Mouse (Mus musculus) yolk sac, embryonic 10.5 days (tissue): ENCODE results near the gene Kremen1.

Experiments
- DNase-seq: peaks from one replicate; pipeline ENCODE4 v3.0.0-alpha.2; 2017; ENCODE audit warnings: low spot score

Kremen1 gene

GRCm38 (mm10) chr11:5265764-5266163, 4.4 kb upstream of the Kremen1 start:
- no peak for DNase-seq

GRCm38 (mm10) chr11:5263078-5263730, 1.8 kb upstream of the Kremen1 start:
- no peak for DNase-seq

GRCm38 (mm10) chr11:5260942-5261459, 357 bp downstream of the Kremen1 start:
- DNase-seq: no peak

- no peak for DNase-seq
These were observed 1.3 kb downstream of the Kremen1 start for GRCm38 (mm10) chr11:5259944-5260598.

- DNase-seq: no peak
These were observed 3.3 kb downstream of the Kremen1 start for GRCm38 (mm10) chr11:5258036-5258435.

- DNase-seq: no peak
These were observed 4.1 kb downstream of the Kremen1 start for GRCm38 (mm10) chr11:5257151-5257862.

GRCm38 (mm10) chr11:5255509-5256014, 5.8 kb downstream of the Kremen1 start:
- no peak for DNase-seq

- DNase-seq: no peak
These were observed 7.3 kb downstream of the Kremen1 start for GRCm38 (mm10) chr11:5254016-5254415.

- DNase-seq: no peak
These were observed 7.8 kb downstream of the Kremen1 start for GRCm38 (mm10) chr11:5253528-5253927.

- no peak for DNase-seq
These were observed 8.6 kb downstream of the Kremen1 start for GRCm38 (mm10) chr11:5252727-5253126.

- no peak for DNase-seq
These were observed 10.2 kb downstream of the Kremen1 start for GRCm38 (mm10) chr11:5251112-5251511.

GRCm38 (mm10) chr11:5248200-5248599, 13.2 kb downstream of the Kremen1 start:
- DNase-seq: no peak

GRCm38 (mm10) chr11:5245431-5245830, 15.9 kb downstream of the Kremen1 start:
- DNase-seq: no peak

GRCm38 (mm10) chr11:5244749-5245130, 16.6 kb downstream of the Kremen1 start:
- peak; percentile 10 for DNase-seq

- no peak for DNase-seq
These were observed 17.3 kb downstream of the Kremen1 start for GRCm38 (mm10) chr11:5243812-5244748.

- no peak for DNase-seq
These were observed 18.1 kb downstream of the Kremen1 start for GRCm38 (mm10) chr11:5243208-5243607.

- no peak for DNase-seq
These were observed 19.2 kb downstream of the Kremen1 start for GRCm38 (mm10) chr11:5242158-5242557.

GRCm38 (mm10) chr11:5239706-5240690, 21.4 kb downstream of the Kremen1 start:
- peak; percentile 53 for DNase-seq

GRCm38 (mm10) chr11:5219910-5220447, 41.4 kb downstream of the Kremen1 start:
- DNase-seq: no peak

- DNase-seq: no peak
These were observed 42.0 kb downstream of the Kremen1 start for GRCm38 (mm10) chr11:5219371-5219770.
